ENCODE assay signal across 1 mouse cellular context in the genomic region with DNA sequence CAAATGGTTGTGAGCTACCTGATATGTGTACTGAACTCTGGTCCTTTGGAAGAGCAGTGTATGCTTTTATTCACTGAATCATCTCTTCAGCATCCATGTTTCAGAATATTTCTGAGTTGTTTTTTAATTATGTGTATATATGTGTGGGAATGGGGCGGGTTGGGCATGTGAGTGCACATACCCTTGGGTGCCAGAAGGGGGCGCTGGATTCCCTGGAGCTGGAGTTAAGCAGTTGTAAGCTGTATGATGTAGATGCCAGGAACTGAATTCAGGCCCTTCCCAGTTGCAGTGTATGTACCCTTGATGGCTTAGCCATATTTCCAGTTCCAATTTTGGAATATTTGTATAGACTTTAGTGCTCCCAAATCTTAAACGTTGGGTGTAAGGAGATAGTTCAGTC.
TF ChIP-seq lines count a peak whose summit lies in the region.

No protein-coding gene starts in this region.

TF ChIP-seq in MEL, 35 proteins besides CTCF, POLR2A, EP300 and RAD21:
- TF ChIP-seq SIN3A (IDR thresholded peaks at IDR 0.05; ENCODE audit: low read length): no peak
- TF ChIP-seq MYC (IDR thresholded peaks at IDR 0.05; ENCODE audit: low read depth, low read length): no peak
- TF ChIP-seq MAZ (IDR thresholded peaks at IDR 0.05; ENCODE audit: low read depth, low read length): no peak
- no peak for TF ChIP-seq MAFK (IDR thresholded peaks at IDR 0.05; ENCODE audit: borderline replicate concordance, low read depth, low read length)
- TF ChIP-seq HCFC1 (IDR thresholded peaks at IDR 0.05; ENCODE audit: low read depth, low read length): no peak
- no peak for TF ChIP-seq GABPA (IDR thresholded peaks at IDR 0.05; ENCODE audit: low read depth, low read length)
- TF ChIP-seq ZNF384 (IDR thresholded peaks at IDR 0.05; ENCODE audit: low read depth, low read length): no peak
- TF ChIP-seq CHD2 (IDR thresholded peaks at IDR 0.05; ENCODE audit: low read length): no peak
- TF ChIP-seq ELF1 (IDR thresholded peaks at IDR 0.05; ENCODE audit: low read depth, low read length): no peak
- no peak for TF ChIP-seq USF1 (IDR thresholded peaks at IDR 0.05; ENCODE audit: low read depth, low read length)
- TF ChIP-seq USF2 (IDR thresholded peaks at IDR 0.05; ENCODE audit: borderline replicate concordance in 1 of 2, insufficient read depth in 1 of 2, low read depth in 1 of 2, low read length in 2 of 2): no peak
- no peak for TF ChIP-seq TAL1 (IDR thresholded peaks at IDR 0.05; ENCODE audit: low read length)
- TF ChIP-seq NELFE (IDR thresholded peaks at IDR 0.05; ENCODE audit: low read depth, low read length): no peak
- no peak for TF ChIP-seq MAX (IDR thresholded peaks at IDR 0.05; ENCODE audit: low read length)
- no peak for TF ChIP-seq POLR2AphosphoS2 (IDR thresholded peaks at IDR 0.05; ENCODE audit: low read length)
- TF ChIP-seq POLR2AphosphoS5 (IDR thresholded peaks at IDR 0.05; ENCODE audit: borderline replicate concordance, low read depth, low read length): no peak
- no peak for TF ChIP-seq TCF12 (IDR thresholded peaks at IDR 0.05; ENCODE audit: low read depth, low read length)
- TF ChIP-seq ZC3H11A (IDR thresholded peaks at IDR 0.05; ENCODE audit: low read depth, low read length): no peak
